Mouse (Mus musculus) T-cell, adult 2 months (primary cell): ENCODE measurements around the gene Morn1.
A peak's percentile ranks its signal among the peaks of the same experiment; 100 is the strongest.

ENCODE experiments used
- DNase-seq: peaks from one replicate; pipeline ENCODE4 v3.0.0; 2022; ENCODE audit warnings: low spot score

Gene Morn1

GRCm38 (mm10) chr4:155139281-155140045 lies 53.1 kb downstream of the Morn1 start:
- no peak for DNase-seq

GRCm38 (mm10) chr4:155140150-155140549 lies 53.8 kb downstream of the Morn1 start:
- no peak for DNase-seq

GRCm38 (mm10) chr4:155140795-155141265 lies 54.5 kb downstream of the Morn1 start:
- no peak for DNase-seq

- DNase-seq, result no peak
Observed at GRCm38 (mm10) chr4:155142836-155143235, 56.5 kb downstream of the Morn1 start.

- no peak for DNase-seq
Observed at GRCm38 (mm10) chr4:155143411-155143810, 57.0 kb downstream of the Morn1 start.

- DNase-seq, result no peak
Observed at GRCm38 (mm10) chr4:155143871-155144502, 57.6 kb downstream of the Morn1 start.

GRCm38 (mm10) chr4:155144548-155145180 lies 58.3 kb downstream of the Morn1 start:
- no peak for DNase-seq

GRCm38 (mm10) chr4:155146107-155146823 lies 59.9 kb downstream of the Morn1 start:
- no peak for DNase-seq

- no peak for DNase-seq
Observed at GRCm38 (mm10) chr4:155148453-155148852, 62.1 kb downstream of the Morn1 start.

GRCm38 (mm10) chr4:155148910-155149698 lies 62.7 kb downstream of the Morn1 start:
- no peak for DNase-seq

- no peak for DNase-seq
Observed at GRCm38 (mm10) chr4:155149941-155150275, 63.5 kb downstream of the Morn1 start.

- DNase-seq, result peak; percentile 80
Observed at GRCm38 (mm10) chr4:155150276-155151113, 64.1 kb downstream of the Morn1 start.

GRCm38 (mm10) chr4:155151221-155151788 lies 64.9 kb downstream of the Morn1 start:
- no peak for DNase-seq

GRCm38 (mm10) chr4:155151845-155152244 lies 65.5 kb downstream of the Morn1 start:
- no peak for DNase-seq

GRCm38 (mm10) chr4:155152476-155152875 lies 66.1 kb downstream of the Morn1 start:
- no peak for DNase-seq

GRCm38 (mm10) chr4:155153389-155154072 lies 67.2 kb downstream of the Morn1 start:
- DNase-seq, result no peak

GRCm38 (mm10) chr4:155154986-155155385 lies 68.6 kb downstream of the Morn1 start:
- no peak for DNase-seq

GRCm38 (mm10) chr4:155156734-155157133 lies 70.4 kb downstream of the Morn1 start:
- no peak for DNase-seq

GRCm38 (mm10) chr4:155157871-155158542 lies 71.6 kb downstream of the Morn1 start:
- no peak for DNase-seq
